Mouse (Mus musculus): ENCODE data around the gene Cnfn.
"Not testable (repeated sequence)": the region's sequence is repeated elsewhere in the genome, so short reads cannot be mapped to it uniquely, and the experiment has no call there.

The Cnfn gene

DNA sequence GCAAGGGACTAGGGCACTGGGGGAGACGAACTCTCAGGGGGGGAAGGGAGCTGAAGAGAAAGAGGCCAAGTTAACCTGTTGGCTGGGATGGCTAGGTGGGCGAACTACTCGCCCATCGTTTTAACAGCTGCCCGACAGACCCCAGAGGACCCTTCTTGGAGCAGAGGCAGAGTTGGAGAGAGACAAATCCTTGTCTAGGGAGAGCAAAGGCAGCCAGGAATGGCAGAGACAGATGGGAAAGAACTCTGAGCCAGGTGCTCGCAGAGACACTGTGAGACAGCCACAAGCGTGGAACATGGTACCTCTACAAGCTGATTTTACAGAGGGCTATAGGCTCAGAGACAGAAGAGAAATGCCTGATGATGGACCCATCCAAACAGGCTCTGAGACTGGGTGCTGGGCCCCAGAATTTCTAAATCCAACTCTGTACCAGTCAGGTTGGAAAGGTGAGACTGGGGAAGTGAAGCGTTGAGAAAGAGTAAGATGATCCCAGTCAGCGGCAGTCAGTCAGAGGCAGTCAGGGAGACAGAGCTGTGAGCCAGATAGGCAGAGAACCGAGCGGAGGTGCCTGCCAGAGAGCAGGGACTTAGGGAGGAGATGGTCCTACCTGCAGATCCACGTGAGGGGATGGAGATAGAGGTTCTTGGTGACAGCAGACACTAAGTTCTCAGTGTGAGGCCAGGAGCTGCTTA is at the start of gene Cnfn:
Cnfn (minus strand) TSS at position 667 of the 692 bp plus-strand sequence.
- no peak for DNase-seq (ENCODE audit: low spot score in 2 of 2)

DNA sequence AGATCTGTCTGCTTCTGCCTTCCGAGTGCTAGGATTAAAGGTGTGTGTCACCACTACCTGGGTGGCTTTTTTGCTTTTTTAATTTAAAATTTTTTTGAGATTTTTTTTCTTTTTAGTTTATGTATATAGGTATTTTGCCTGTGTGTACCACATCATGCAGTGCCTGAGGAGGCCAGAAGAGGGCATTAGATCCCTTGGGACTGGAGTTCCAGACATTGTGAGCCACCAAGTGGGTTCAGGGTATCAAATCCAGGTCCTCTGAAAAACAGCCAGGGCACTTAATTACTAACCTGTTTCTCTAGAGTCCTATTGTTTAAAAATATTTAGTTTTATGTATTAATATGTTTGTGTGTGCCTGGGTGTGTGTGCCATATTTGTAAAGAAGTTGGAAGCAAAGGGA is 48.1 kb upstream of the Cnfn start:
- DNase-seq (ENCODE audit: low spot score in 2 of 2) = peak; percentile 36 to 73

GRCm38 (mm10) chr7:25412833-25413441 is 43.4 kb upstream of the Cnfn start, which contains the start of gene Cxcl17:
TSS of gene Cxcl17 (minus strand) at chr7:25412886.
- no peak for DNase-seq (ENCODE audit: low spot score in 2 of 2)

- no peak for DNase-seq (ENCODE audit: low spot score in 2 of 2)
These were observed 42.3 kb upstream of the Cnfn start for GRCm38 (mm10) chr7:25411861-25412260.

GRCm38 (mm10) chr7:25410969-25411615 is 41.6 kb upstream of the Cnfn start:
- no peak for DNase-seq (ENCODE audit: low spot score in 2 of 2)

DNA sequence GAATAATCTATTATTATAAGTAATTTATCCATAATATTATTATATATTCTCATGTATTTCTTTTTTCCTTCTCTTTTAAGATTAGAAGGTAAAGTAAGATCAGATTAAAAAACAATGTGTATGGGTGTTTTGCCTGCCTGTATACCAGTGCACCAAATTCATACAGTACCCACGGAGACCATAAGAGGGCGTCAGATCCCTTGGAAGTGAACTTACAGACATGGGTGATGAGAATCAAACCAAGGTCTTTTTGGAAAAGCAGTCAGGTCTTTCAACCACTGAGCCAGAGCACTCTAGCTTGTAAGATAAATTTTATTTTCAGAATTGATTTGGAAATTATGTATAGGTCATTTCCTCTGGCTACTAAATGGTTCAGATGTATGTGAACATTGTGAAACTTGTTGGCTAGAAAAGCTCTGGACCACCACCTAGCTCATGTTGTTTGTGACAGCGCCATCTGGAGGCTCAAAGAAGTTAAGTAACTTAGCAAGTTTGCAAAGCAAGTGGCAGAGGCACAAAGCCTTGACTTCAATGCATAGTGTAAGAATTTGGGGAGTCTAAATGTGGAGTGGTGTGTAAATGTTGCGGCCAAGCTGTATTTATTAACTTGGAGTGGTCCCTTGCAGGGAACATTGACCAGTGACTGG is 39.7 kb upstream of the Cnfn start:
- no peak for DNase-seq (ENCODE audit: low spot score in 2 of 2)

DNA sequence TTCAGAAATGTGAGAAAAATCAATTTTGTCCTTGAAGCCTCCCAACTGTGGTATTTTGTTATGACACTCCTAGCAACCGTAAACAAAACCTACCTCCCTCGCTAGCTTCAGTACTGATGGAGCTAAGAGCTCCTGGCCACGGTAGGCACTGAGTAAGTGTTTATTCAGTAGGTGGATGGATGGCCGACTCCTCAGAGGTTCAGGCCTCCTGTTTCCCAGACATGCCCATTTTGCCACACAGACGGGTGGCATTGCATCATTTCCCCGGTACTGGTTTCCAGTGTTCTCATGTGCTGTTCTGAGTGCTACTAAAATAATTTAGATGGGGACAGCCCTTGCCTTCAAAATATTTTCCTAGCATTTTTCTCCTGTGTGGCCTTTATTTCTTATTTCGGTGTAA is 36.9 kb upstream of the Cnfn start:
- no peak for DNase-seq (ENCODE audit: low spot score in 2 of 2)

DNA sequence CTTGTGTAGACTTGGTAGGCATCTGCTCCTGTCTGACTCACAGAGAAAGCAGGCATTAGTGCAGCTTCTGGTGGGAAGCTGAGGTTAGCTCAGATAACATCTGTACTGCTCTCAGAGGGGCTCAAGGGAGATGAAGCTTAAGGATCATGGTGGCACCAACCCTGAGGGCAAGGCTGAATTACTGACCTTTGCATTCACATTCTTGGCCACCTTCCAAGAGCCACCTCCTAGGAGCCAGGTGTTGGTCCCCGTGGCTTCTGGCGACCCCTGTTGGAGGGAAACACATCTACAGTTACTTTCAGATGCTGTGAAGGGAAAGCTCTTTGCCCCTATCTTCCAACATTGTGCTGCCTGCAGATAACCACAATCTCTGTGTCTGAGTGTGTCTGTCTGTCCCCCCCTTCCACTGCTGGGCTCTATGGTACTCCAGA is 33.2 kb upstream of the Cnfn start:
- peak; percentile 50 to 78 for DNase-seq (ENCODE audit: low spot score in 2 of 2)

DNA sequence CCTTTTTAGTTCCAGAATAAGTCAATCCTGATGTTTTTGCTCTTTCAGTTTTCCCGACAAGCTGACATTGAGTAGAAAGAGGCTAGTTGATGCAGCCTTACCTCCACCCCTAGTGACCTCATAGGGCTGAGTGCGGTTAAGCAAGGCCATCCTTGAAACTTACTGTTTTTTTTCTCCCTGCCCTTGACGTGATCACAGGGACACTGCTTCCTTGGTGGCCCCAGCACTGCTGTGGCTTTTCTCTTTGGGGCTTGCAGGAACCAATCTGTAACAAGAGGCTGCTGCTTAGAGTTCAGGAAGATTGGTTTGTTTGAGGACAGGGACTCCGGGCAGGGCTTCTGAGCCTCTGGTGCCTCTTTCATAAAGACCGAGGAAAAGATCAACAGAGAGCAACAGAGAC is 32.5 kb upstream of the Cnfn start:
- no peak for DNase-seq (ENCODE audit: low spot score in 2 of 2)

DNA sequence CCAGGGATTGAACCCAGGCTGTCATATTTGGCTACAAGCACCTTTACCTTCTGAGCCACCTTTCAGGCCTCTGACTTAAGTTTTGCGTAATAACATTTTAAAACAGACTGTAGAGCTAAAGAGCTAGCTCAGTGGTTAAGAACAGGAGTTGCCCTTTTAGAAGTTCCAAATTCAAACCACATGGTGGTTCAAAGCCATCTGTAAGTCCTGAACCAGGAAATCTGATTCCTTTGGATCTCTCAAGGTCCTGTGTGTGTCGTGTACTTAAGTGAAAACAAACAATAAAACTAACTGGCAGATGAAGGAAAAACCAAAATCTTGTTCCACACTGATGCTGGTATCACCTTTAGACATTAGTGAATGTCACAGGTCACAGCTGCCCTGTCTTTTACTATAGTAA is 32.0 kb upstream of the Cnfn start:
- no peak for DNase-seq (ENCODE audit: low spot score in 2 of 2)

DNA sequence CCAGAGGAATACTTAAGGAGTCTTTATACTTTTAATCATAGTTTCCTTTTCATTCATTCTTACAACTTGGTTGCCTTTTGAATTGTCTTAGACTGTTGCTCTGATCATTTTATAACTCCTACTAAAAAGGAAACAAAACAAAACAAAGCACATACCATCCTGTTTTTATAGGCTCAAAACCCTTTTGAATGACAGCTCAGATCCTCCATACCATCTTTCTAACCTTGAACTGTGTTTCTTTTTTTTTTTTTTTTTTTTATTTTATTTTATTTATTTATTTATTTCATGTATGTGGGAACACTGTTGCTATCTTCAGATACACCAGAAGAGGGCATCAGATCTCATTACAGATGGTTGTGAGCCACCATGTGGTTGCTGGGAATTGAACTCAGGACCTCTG is 29.5 kb upstream of the Cnfn start:
- not testable (repeated sequence) for DNase-seq (ENCODE audit: low spot score in 2 of 2)

GRCm38 (mm10) chr7:25398610-25399009 is 29.1 kb upstream of the Cnfn start, which contains the start of gene Lipe:
TSS of gene Lipe (minus strand) at chr7:25398710.
- DNase-seq (ENCODE audit: low spot score in 2 of 2) = no peak

DNA sequence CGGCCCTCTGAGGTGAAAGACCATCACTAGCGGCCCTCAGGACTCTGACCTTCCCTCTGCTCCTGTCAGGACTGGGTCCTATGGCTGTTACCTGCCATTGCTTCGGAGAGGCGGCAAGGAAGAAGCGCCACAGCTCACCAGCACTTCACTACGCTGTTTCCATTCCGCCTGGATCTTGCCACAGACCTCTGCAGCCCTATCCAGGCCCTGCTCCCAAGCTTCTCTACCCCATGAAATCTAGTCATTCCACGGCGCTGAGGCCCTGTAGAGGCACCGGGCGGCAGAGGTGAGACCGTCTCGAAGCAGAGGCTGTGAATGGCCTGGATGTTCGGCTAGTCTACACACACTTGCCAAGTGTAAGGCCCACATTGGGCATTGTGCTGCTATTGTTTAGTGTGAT is 27.1 kb upstream of the Cnfn start:
- DNase-seq (ENCODE audit: low spot score in 2 of 2) = no peak

DNA sequence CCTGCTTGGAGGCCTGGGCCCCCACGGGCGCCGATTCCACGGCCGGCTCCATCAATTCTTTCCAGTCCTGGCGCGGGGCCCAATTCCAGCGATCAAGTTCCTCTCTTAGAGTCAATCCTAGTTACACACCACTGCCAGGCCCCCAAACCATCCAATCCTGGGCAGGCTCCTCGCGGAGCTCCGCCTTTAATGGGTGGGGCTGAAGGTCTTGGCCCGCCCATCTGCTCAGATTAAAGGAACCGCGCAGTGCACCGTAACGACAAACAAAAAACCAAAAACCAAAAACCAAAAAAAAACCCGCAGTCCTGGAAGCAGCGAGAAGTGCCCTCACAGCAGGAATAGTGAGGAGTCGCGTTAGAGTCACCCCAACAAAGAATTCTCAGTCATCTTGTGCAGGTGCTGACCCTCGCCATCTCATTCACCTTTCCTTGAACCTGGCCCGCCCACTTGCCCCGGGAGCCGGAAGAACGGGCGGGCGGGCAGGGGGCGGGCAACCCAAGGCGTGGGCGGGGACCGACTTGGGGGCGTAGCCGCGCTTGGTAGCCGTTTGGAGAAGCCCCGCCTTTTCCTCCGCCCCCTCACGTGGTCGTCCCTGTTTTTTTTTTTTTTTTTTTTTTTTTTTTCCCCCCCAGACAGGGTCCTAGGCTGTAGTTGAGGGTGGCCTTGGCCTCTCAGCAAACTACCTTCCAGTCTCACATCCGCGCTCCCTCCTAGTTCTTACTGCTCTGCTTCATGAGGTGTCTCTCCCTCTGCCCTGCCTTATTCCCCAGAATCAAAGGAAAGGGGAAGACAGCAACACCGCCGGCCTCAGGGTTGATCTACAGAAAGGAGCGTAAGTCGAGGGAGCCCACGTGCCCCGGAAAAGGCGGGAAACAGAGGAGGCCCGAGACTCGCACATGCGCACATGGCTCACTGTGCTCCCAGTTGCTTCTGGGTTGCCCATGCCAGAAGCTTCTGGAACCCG is 26.3 kb upstream of the Cnfn start:
- DNase-seq (ENCODE audit: low spot score in 2 of 2) = peak; percentile 93 to 94

- DNase-seq (ENCODE audit: low spot score in 2 of 2) = peak in 1 of 2 experiments; percentile 28
These were observed 25.6 kb upstream of the Cnfn start for GRCm38 (mm10) chr7:25395186-25395557.

- no peak for DNase-seq (ENCODE audit: low spot score in 2 of 2)
These were observed 25.2 kb upstream of the Cnfn start for GRCm38 (mm10) chr7:25394754-25395153.

GRCm38 (mm10) chr7:25393451-25394210 is 24.1 kb upstream of the Cnfn start:
- DNase-seq (ENCODE audit: low spot score in 2 of 2) = no peak

- no peak for DNase-seq (ENCODE audit: low spot score in 2 of 2)
These were observed 23.3 kb upstream of the Cnfn start for GRCm38 (mm10) chr7:25392851-25393250.

DNA sequence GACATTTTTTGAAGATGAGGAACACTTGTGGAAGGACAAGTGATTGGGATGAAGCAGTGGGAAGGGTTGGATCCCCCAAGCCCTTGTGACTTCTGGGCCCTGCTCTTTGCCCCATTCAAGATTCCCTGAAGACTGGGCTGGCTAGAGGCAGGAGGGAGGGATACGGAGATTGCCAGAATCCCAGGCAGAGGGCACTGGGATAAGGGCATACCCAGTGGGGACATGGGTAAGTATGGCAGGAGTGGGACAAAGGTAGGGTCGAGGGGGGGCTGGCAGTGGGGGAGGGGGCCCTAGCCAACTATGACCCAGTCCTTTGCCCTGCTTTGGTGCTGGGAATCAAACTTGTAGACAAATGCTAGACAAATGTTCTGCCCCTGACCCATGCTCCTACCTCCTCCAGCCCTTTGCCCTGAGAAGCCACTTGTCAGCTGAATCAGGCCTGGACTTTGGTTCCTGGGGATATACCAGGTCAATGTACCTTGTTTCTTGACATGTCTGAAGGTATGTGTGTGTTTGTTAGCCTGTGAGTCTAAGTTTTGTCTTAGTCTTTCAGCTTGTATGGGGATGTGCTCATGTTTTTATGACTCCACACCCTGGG is 22.4 kb upstream of the Cnfn start:
- DNase-seq (ENCODE audit: low spot score in 2 of 2) = no peak

DNA sequence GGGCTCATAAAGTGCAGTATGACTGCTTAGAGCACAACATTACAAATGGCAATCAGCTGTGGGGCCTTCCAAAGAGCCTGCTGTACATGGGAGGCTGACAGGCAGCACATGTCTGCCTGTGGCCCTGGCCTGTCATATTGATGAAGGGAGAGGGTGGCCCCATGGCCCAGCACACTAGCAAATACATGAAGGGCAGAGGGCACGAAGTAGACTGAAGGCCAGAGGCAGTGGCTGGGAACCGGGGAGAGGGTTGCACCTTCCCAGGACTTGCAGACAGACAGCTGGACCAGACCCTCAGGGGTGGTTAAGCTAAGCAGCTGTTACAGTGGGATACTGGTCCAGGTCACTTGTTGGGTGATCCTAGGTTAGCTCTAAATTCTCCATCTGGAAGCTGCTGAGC is 21.5 kb upstream of the Cnfn start:
- DNase-seq (ENCODE audit: low spot score in 2 of 2) = no peak

Measured in spleen, postnatal 4 days (tissue).